Mouse (Mus musculus) midbrain, embryonic 11.5 days (tissue): ENCODE data around the gene Vmn1r120. TPM values are rescaled to one million over a fixed set of nuclear protein-coding genes. Genes with fewer than 3 reads are reported as not detected.
"Not testable (repeated sequence)": the region's sequence is repeated elsewhere in the genome, so short reads cannot be mapped to it uniquely, and the experiment has no call there.

Experiments
- ATAC-seq: fragments of 200-750 bp; cut with Nextera tagmentation; 2 replicates; pipeline ENCODE4 v1.8.0; 2017; ENCODE audit warnings: moderate TSS enrichment, moderate library complexity; ENCODE audit not compliant: low FRiP score
- DNase-seq: peaks from one replicate; pipeline ENCODE4 v3.0.0; 2015; ENCODE audit warnings: low spot score; ENCODE audit errors: missing footprints
- H3K27ac ChIP-seq: fragments of 300-500 bp; sonication (generic); 2 replicates; pipeline ENCODE4 v1.5.1; 2014; ENCODE audit warnings: low read depth, low read length
- H3K27me3 ChIP-seq: fragments of 300-500 bp; sonication (generic); 2 replicates; pipeline ENCODE4 v1.6.1; 2014; ENCODE audit warnings: mild to moderate bottlenecking, low read length, moderate library complexity, mixed read lengths; ENCODE audit not compliant: control insufficient read depth, insufficient read depth
- H3K36me3 ChIP-seq: fragments of 300-500 bp; sonication (generic); 2 replicates; pipeline ENCODE4 v1.6.1; 2014; ENCODE audit warnings: mild to moderate bottlenecking, low read length, moderate library complexity, mixed read lengths; ENCODE audit not compliant: control insufficient read depth, insufficient read depth
- H3K4me1 ChIP-seq: fragments of 300-500 bp; sonication (generic); 2 replicates; pipeline ENCODE4 v1.6.1; 2014; ENCODE audit warnings: low read length; ENCODE audit not compliant: control insufficient read depth, insufficient read depth
- H3K4me2 ChIP-seq: fragments of 300-500 bp; sonication (generic); 2 replicates; pipeline ENCODE4 v1.6.1; 2014; ENCODE audit warnings: mild to moderate bottlenecking, moderate library complexity
- H3K4me3 ChIP-seq: fragments of 300-500 bp; sonication (generic); 2 replicates; pipeline ENCODE4 v1.5.1; 2014; ENCODE audit warnings: low read depth, low read length
- H3K9ac ChIP-seq: fragments of 300-500 bp; sonication (generic); 2 replicates; pipeline ENCODE4 v1.6.1; 2014; ENCODE audit warnings: low read length
- H3K9me3 ChIP-seq: fragments of 300-500 bp; sonication (generic); 2 replicates; pipeline ENCODE4 v1.6.1; 2016; ENCODE audit warnings: low read length; ENCODE audit not compliant: control insufficient read depth
- WGBS: fragments of 180-500 bp; shearing (Covaris S2); extraction: QIAGEN DNeasy Blood & Tissue Kit; methylation state at CpG from one replicate; pipeline ENCODE4 v1.1.7; 2014; 5-methylcytosine and 5-hydroxymethylcytosine counted together
- polyA plus RNA-seq: library from polyadenylated mRNA; unstranded; fragments of >200 nt; fragmentation: Nextera tagmentation; extraction: Ambion mirVana; gene quantifications from 2 replicates; pipeline ENCODE4 v1.2.1, GENCODE M21; 2014

The Vmn1r120 gene
- polyA plus RNA-seq = not detected in 2 replicates

DNA sequence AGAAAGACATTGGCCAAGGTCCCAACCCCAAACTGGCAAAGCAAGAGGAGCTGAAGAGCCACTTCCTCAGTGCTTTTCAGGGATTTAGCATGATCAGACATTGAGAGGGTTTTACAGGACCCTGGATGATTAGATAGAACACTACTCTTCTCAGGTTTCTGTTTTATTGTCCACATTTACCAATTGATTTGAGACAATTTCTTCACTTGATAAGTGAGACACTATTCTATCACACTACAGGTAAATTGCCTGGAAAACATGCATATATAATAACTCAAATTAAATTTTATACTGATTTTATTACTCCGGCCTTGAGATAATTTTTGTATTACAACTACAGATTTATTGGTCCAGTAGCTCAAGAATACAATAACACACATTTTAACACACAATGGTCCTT is at the start of gene Vmn1r120:
Gene Vmn1r120 (minus strand): TSS at position 101 of the 400 bp plus-strand sequence.
- H3K9ac ChIP-seq, H3K4me3 ChIP-seq, H3K4me1 ChIP-seq, ATAC-seq, H3K27ac ChIP-seq, H3K36me3 ChIP-seq, H3K9me3 ChIP-seq, H3K27me3 ChIP-seq, DNase-seq, H3K4me2 ChIP-seq: not testable (repeated sequence)
- 60% methylated on average over 1 of the region's 1 CpGs for WGBS

DNA sequence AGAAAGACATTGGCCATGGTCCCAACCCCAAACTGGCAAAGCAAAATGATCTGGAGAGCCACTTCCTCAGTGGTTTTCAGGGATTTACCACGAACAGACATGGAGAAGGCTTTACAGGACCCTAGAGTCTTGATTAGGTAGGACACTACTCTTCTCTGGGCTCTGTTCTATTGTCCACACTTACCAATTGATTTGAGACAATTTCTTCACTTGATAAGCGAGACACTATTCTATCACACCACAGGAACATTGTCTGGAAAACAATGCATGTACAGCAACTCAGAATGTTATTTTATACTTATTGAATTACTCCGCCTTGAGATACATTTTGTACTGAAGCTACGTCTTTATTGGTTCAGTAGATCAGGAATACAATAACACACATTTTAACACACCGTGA is 44.8 kb upstream of the Vmn1r120 start, which contains the start of gene Vmn1r121:
Gene Vmn1r121 (minus strand): TSS at position 101 of the 400 bp plus-strand sequence.
- H3K36me3 ChIP-seq, H3K27ac ChIP-seq, H3K9ac ChIP-seq, H3K4me1 ChIP-seq, ATAC-seq, DNase-seq, H3K27me3 ChIP-seq, H3K9me3 ChIP-seq, H3K4me2 ChIP-seq, H3K4me3 ChIP-seq: not testable (repeated sequence)
- WGBS = 69% methylated on average over 4 of the region's 5 CpGs

DNA sequence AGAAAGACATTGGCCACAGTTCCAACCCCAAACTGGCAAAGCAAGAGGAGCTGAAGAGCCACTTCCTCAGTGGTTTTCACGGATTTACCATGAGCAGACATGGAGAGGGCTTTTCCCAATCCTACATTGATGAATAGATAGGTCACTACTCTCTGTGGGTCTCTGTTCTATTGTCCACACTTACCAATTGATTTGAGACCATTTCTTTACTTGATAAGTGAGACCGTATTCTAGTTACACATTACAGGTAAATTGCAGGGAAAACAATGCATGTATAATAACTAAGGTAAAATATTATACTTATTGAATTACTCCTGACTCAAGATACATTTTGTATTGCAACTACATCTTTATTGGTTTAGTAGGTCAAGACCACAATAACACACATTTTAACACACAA is 41.2 kb downstream of the Vmn1r120 start, which contains the start of gene Vmn1r119:
Gene Vmn1r119 (minus strand): TSS at position 101 of the 400 bp plus-strand sequence.
- H3K4me2 ChIP-seq, H3K9me3 ChIP-seq, H3K27ac ChIP-seq, DNase-seq, H3K9ac ChIP-seq, H3K4me3 ChIP-seq, H3K4me1 ChIP-seq, H3K27me3 ChIP-seq, H3K36me3 ChIP-seq, ATAC-seq: not testable (repeated sequence)
- WGBS = no CpG with 5 or more reads among the region's 2 CpGs

Other genes with a start within 250 kb of the Vmn1r120 start
- gene Vmn1r114, start 241.6 kb downstream of the Vmn1r120 start, polyA plus RNA-seq = not detected in 2 replicates
- gene Vmn1r115, start 208.8 kb downstream of the Vmn1r120 start, polyA plus RNA-seq = not detected in 2 replicates
- gene Vmn1r116, start 181.5 kb downstream of the Vmn1r120 start, polyA plus RNA-seq = not detected in 2 replicates
- gene Vmn1r117, start 169.7 kb downstream of the Vmn1r120 start, polyA plus RNA-seq = not detected in 2 replicates
- not detected in 2 replicates for gene Vmn1r118, start 141.4 kb downstream of the Vmn1r120 start, polyA plus RNA-seq
- not detected in 2 replicates for gene Vmn1r119, start 41.3 kb downstream of the Vmn1r120 start, polyA plus RNA-seq
- gene Vmn1r121, start 44.7 kb upstream of the Vmn1r120 start, polyA plus RNA-seq = not detected in 2 replicates
- gene Vmn1r122, start 80.3 kb upstream of the Vmn1r120 start, polyA plus RNA-seq = not detected in 2 replicates
- not detected in 2 replicates for gene Vmn1r123, start 108.4 kb upstream of the Vmn1r120 start, polyA plus RNA-seq
- not detected in 2 replicates for gene Gm5157, start 136.6 kb upstream of the Vmn1r120 start, polyA plus RNA-seq
- gene Vmn1r124, start 206.8 kb upstream of the Vmn1r120 start, polyA plus RNA-seq = not detected in 2 replicates
- gene Vmn1r125, start 218.4 kb upstream of the Vmn1r120 start, polyA plus RNA-seq = not detected in 2 replicates
- not detected in 2 replicates for gene Vmn1r126, start 247.7 kb upstream of the Vmn1r120 start, polyA plus RNA-seq